Mouse (Mus musculus): ENCODE measurements around the gene Mpnd. TPM values are rescaled to one million over a fixed set of nuclear protein-coding genes. Genes with fewer than 3 reads are reported as not detected.

The Mpnd gene
- total and polyA plus RNA-seq, 2 experiments from 2014 or later = 91.6 to 293 TPM

DNA sequence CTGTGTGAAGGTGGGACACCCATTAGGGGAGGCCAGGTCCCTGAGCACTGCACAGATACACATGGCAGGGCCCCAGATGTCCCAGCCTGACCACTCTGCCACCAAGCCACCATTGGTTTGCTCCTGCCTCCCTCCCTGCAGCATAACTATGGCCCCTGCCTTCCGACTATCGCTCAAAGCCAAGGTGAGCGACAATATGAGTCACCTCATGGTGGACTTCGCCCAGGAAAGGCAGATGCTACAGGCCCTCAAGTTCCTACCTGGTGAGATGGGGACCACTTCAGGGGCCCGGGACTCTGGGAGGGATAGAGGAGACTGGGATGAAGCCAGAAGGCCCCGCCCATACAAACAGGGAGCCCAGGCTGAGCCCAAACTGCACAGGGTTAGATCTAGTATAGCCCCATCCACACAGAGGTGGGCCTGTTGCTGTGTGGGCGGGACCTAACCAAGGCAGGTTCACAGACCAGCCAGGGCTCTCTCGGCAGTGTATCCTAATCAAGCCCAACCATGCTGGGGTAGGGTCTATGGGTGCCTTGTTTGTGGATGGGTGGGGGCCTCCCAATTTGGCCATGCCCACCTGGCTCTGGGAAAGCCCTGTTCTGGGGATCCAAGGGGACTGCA is 15.1 kb upstream of the Mpnd start:
- no peak for TF ChIP-seq CTCF (IDR thresholded peaks at IDR 0.05)
- no peak overlapping the region for H3K4me3 ChIP-seq (ENCODE audit: low read depth, low read length)
- no peak overlapping the region for H3K9ac ChIP-seq (replicated peaks; ENCODE audit: low read length, poor library complexity, severe bottlenecking)
- no peaks in the 10 kb centered on the region for H3K27me3 ChIP-seq (ENCODE audit: insufficient read depth, low read length)
- H3K9me3 ChIP-seq (ENCODE audit: low read length) = no peaks in the 10 kb centered on the region
- ATAC-seq (ENCODE audit: low FRiP score) = 0 out of 2 replicates have a peak, but pooled peaks have one; percentile 12
- H3K36me3 ChIP-seq (ENCODE audit: insufficient read depth, low read length) = peaks cover 40% of the 10 kb centered on the region
- no peak overlapping the region for H3K4me2 ChIP-seq (ENCODE audit: low read depth, low read length, poor library complexity, severe bottlenecking)
- WGBS = 91% methylated on average over 8 of the region's 8 CpGs
- no peak overlapping the region for H3K27ac ChIP-seq (ENCODE audit: low read depth, low read length)
- H3K4me1 ChIP-seq (ENCODE audit: insufficient read depth, low read length) = peaks cover 7% of the 10 kb centered on the region
- no peak for DNase-seq (ENCODE audit: low spot score)

DNA sequence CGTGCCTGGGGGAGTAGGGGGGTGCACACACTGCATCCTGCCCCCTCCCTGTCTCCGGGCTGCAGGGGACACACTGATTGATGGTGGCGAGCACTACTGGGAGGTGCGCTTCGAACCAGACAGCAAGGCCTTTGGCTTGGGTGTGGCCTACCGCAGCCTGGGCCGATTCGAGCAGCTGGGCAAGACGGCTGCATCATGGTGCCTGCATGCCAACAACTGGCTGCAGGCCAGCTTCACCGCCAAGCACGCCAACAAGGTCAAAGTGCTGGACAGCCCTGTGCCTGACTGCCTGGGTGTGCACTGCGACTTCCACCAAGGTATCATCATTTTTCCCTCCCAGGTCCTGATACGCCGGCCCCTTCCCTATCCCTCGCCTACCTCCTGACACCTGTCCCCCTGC is 9.5 kb upstream of the Mpnd start:
- H3K36me3 ChIP-seq (ENCODE audit: insufficient read depth, low read length) = peaks cover 39% of the 10 kb centered on the region
- no peaks in the 10 kb centered on the region for H3K4me1 ChIP-seq (ENCODE audit: insufficient read depth, low read length)
- no peak for ATAC-seq (ENCODE audit: low FRiP score)
- H3K4me3 ChIP-seq (ENCODE audit: low read depth, low read length) = no peak overlapping the region
- no peak overlapping the region for H3K27ac ChIP-seq (ENCODE audit: low read depth, low read length)
- H3K27me3 ChIP-seq (ENCODE audit: insufficient read depth, low read length) = no peaks in the 10 kb centered on the region
- no peak for TF ChIP-seq CTCF (IDR thresholded peaks at IDR 0.05)
- H3K4me2 ChIP-seq (ENCODE audit: low read depth, low read length, poor library complexity, severe bottlenecking) = no peak overlapping the region
- DNase-seq (ENCODE audit: low spot score) = no peak
- H3K9me3 ChIP-seq (ENCODE audit: low read length) = no peaks in the 10 kb centered on the region
- no peak overlapping the region for H3K9ac ChIP-seq (replicated peaks; ENCODE audit: low read length, poor library complexity, severe bottlenecking)
- 86% methylated on average over 15 of the region's 15 CpGs for WGBS

DNA sequence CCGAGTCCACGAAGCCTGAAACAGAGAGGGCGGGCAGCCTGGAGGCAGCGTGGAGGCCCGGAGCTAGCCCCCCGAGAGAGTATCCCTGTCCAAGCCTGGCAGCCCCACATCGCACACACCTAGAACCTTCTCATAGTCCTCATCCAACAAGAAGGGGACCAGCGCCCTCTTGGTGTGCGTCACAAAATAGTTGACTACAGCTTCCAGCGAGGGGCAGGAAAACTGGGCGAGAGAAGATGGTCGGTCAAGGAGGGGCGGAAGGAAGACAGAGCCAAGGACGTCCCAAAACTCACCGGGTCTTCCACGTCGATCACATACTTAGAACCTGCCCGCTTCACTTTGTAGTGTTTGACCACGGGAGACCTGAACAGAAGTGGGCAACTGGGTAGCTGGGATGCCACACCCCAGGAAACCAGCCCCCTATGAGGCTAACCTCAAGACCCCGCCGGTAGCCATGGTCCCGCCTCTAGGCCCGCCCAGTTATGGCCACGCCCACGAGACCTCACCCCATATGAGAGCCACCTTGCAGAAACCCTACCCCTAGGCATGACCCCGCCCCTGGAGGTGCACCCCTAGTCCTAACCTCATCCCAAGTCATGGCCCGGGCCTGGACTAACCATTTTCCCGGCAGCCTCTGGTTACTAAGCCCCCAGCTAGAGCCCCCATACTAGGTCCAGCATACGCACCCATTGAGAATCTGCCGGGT is 5.6 kb upstream of the Mpnd start:
- Histone ChIP-seq H3K4me1 (ENCODE audit: insufficient read depth, low read length) (no peaks in the 10 kb centered on the region), H3K4me3 (ENCODE audit: low read depth, low read length) (no peak overlapping the region), H3K36me3 (ENCODE audit: insufficient read depth, low read length) (peaks cover 19% of the 10 kb centered on the region), H3K9ac (replicated peaks; ENCODE audit: low read length, poor library complexity, severe bottlenecking) (no peak overlapping the region), H3K4me2 (ENCODE audit: low read depth, low read length, poor library complexity, severe bottlenecking) (no peak overlapping the region), H3K27me3 (ENCODE audit: insufficient read depth, low read length) (no peaks in the 10 kb centered on the region), H3K27ac (ENCODE audit: low read depth, low read length) (no peak overlapping the region), H3K9me3 (ENCODE audit: low read length) (no peaks in the 10 kb centered on the region)
- 12% methylated on average over 30 of the region's 30 CpGs for WGBS
- ATAC-seq (ENCODE audit: low FRiP score) = peak; percentile 29; the same call in 1 of the 2 replicates
- DNase-seq (ENCODE audit: low spot score) = no peak
- TF ChIP-seq CTCF (IDR thresholded peaks at IDR 0.05) = peak; percentile 41

DNA sequence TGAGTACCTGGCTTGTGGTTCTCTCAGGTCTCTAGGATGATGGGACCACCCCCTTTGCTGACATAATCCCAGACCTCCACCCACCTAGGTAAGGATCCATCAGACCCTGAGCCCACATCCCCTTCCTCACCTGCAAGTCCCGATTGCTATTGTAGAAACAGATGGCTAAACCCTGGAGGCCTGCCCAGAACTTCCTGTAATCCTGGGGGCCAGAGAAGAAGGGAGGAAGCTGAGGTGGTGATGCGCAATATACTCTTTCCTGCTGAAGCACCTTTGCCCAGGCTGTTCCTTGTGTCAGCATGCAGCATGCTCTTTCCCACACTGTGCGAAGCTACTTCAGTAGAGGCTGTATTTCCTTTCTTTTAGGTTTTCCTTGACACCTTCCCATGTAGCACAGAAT is 2.5 kb upstream of the Mpnd start:
- H3K4me1 ChIP-seq (ENCODE audit: insufficient read depth, low read length) = no peaks in the 10 kb centered on the region
- no peaks in the 10 kb centered on the region for H3K36me3 ChIP-seq (ENCODE audit: insufficient read depth, low read length)
- TF ChIP-seq CTCF (IDR thresholded peaks at IDR 0.05) = no peak
- no peak overlapping the region for H3K27ac ChIP-seq (ENCODE audit: low read depth, low read length)
- H3K27me3 ChIP-seq (ENCODE audit: insufficient read depth, low read length) = no peaks in the 10 kb centered on the region
- H3K4me3 ChIP-seq (ENCODE audit: low read depth, low read length) = no peak overlapping the region
- no peak for DNase-seq (ENCODE audit: low spot score)
- H3K4me2 ChIP-seq (ENCODE audit: low read depth, low read length, poor library complexity, severe bottlenecking) = no peak overlapping the region
- no peak overlapping the region for H3K9ac ChIP-seq (replicated peaks; ENCODE audit: low read length, poor library complexity, severe bottlenecking)
- H3K9me3 ChIP-seq (ENCODE audit: low read length) = no peaks in the 10 kb centered on the region
- 81% methylated on average over 3 of the region's 3 CpGs for WGBS
- ATAC-seq (ENCODE audit: low FRiP score) = no peak

DNA sequence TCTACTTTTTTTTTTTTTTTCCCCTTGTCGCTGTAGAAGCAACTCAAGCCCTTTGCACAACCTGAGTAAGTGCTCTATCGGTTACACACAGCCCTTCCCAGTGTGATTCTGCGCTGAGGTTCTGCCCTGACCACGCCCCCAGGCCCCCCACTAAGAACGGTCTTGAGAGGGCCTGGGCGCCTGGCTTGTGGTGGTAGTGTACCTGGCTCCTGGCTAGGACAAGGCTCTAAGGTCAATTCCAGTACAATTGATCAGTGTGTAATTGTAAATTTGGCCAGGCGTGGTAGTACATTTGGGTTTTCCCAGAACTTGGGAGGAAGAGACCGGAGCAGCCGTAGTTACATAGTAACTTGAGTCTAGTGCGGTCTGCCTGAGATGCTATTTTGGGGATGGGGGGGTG is 1.4 kb downstream of the Mpnd start:
- WGBS = 60% methylated on average over 10 of the region's 10 CpGs
- TF ChIP-seq CTCF (IDR thresholded peaks at IDR 0.05) = no peak
- DNase-seq (ENCODE audit: low spot score) (no peak), ATAC-seq (ENCODE audit: low FRiP score) (no peak)
- H3K4me3 ChIP-seq (ENCODE audit: low read depth, low read length) = no peak overlapping the region
- no peak overlapping the region for H3K27ac ChIP-seq (ENCODE audit: low read depth, low read length)
- H3K4me1 ChIP-seq (ENCODE audit: insufficient read depth, low read length) = peaks cover 11% of the 10 kb centered on the region
- H3K9me3 ChIP-seq (ENCODE audit: low read length) = no peaks in the 10 kb centered on the region
- H3K9ac ChIP-seq (replicated peaks; ENCODE audit: low read length, poor library complexity, severe bottlenecking) = no peak overlapping the region
- H3K36me3 ChIP-seq (ENCODE audit: insufficient read depth, low read length) = 0 out of 2 replicates have a peak, but pooled peaks cover 7% of the 10 kb centered on the region
- no peak overlapping the region for H3K4me2 ChIP-seq (ENCODE audit: low read depth, low read length, poor library complexity, severe bottlenecking)
- H3K27me3 ChIP-seq (ENCODE audit: insufficient read depth, low read length) = no peaks in the 10 kb centered on the region
